Mouse (Mus musculus): Measurements from ENCODE around the gene Opalin.
A peak's percentile ranks its signal among the peaks of the same experiment; 100 is the strongest.

The Opalin gene

GRCm38 (mm10) chr19:41015951-41016716, 60.8 kb downstream of the Opalin start:
- peak; percentile 62 for DNase-seq (ENCODE audit: low spot score)

DNA sequence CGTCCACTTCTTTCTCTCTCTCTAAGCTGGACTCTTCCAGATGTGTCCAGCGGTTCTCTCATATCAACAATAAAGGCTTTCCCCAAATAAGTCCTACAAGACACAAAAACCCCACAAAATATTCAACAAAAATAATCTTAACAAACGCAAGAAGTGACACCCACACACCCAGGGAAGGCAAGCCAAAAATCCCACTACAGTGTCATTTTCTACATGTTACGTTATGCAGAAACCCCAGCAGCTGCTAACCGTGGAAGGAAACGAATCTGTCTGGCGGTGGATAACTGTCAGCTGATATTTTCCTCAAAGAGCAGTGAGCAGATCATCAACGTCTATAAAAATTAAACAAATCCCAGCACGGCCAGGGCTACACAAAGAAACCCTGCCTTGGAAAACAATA, 62.9 kb downstream of the Opalin start:
- DNase-seq (ENCODE audit: low spot score) = no peak

DNA sequence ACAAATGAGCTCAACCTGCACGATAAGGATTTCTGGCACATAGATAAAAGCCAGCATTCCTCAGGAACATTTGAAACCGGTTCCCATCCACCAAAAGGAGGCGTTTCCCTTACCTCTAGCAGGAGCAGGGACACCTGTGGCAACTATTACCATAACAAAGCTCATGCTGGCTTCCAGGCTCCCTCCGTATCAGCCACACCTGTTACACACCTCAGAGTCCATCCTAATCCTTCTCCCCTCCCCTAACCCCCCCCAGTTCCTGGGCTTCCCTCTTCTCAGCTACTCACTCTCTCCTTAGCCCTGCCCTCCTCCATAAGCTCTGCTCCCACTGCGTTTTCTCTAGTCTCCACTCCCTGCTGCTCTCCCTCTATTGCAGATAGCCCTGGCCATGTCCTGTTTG, 63.3 kb downstream of the Opalin start:
- DNase-seq (ENCODE audit: low spot score) = no peak
